Mouse (Mus musculus): Measurements from ENCODE around the gene Zfp462.

DNA sequence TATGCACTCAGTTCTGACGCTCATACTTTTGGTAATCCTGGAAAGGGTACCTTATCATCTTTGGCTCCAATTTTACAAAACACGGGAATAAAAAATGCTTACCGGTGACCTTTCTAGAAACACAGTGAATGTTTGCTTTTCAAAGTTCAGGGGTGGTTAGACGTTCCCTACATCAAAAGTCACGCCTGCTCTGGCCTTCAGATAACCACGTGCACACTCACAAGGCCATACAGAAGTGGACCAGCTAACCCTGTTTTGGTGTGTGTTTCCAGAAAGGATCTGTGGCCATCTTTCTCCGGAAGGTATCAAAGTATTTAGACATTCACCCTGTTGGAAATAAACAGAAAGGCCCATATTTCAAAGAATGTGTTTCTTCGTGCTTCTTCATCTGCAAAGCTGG lies 40.2 kb upstream of the Zfp462 start:
- TF ChIP-seq CTCF (IDR thresholded peaks at IDR 0.05; ENCODE audit: low read depth, low read length), result no peak
- TF ChIP-seq GATA2 (IDR thresholded peaks at IDR 0.05; ENCODE audit: borderline replicate concordance, low read depth, low read length), result no peak
- no peak for TF ChIP-seq POLR2AphosphoS5 (IDR thresholded peaks at IDR 0.05; ENCODE audit: insufficient replicate concordance, low read depth, low read length)
- TF ChIP-seq GATA1 (IDR thresholded peaks at IDR 0.05; ENCODE audit: borderline replicate concordance, low read length), result no peak
- no peak for TF ChIP-seq TAL1 (conservative IDR thresholded peaks at IDR 0.05; ENCODE audit: low read depth, low read length)

Data from G1E (cell line).